Mouse (Mus musculus): ENCODE measurements around the gene Hoxd4.

Gene Hoxd4

DNA sequence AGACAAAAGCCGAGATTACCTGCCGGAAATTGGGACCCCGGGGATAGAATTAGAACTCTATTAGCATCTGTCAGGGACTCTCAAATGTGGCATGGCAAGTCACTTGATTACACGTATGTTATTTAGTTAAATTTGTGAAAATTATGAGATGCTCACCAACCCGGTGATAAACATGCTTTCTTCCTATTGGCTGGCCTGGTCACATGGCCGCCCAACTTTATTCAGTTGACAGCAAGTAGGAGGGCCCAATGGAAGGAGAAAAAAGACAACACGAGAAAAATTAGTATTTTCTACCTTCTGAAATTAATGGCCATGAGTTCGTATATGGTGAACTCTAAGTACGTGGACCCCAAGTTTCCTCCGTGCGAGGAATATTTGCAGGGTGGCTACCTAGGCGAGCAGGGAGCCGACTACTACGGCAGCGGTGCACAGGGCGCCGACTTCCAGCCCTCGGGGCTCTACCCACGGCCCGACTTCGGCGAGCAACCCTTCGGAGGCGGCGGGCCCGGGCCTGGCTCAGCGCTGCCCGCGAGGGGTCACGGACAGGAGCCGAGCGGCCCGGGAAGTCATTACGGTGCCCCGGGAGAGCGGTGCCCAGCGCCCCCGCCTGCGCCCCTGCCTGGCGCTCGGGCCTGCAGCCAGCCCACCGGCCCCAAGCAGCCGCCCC is 15.4 kb downstream of the Hoxd4 start:
- no peak for DNase-seq (ENCODE audit: extremely low read depth, low read depth)

DNA sequence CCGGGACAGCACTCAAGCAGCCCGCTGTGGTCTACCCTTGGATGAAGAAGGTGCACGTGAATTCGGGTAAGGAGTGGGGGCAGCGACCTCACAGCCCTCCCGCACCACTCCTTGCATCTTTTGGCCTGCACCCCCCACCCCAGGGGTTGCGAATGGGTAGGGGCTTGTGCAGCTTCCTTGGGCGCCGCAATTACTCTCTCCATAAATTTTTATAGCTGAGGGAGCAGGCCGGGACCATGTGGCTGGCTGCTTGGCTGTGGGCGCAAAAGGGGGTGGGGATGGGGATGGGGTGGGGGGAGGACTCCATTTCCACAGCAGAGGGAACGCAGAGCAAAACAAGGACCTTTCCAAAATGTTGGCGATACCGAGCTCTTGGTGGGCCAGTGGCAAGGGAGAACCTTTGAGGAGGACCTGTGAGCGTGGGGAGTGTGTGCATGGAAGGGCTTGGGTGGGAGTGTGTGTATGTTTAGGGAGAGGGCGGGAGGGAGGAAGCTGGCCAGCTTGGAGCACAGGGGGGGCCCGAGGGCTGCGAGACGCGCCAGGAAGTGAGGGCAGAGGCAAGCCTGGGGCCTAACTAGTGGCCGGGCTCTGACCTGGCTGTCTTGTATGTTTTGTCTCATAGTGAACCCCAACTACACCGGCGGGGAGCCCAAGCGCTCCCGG is 16.0 kb downstream of the Hoxd4 start:
- no peak for DNase-seq (ENCODE audit: extremely low read depth, low read depth)

DNA sequence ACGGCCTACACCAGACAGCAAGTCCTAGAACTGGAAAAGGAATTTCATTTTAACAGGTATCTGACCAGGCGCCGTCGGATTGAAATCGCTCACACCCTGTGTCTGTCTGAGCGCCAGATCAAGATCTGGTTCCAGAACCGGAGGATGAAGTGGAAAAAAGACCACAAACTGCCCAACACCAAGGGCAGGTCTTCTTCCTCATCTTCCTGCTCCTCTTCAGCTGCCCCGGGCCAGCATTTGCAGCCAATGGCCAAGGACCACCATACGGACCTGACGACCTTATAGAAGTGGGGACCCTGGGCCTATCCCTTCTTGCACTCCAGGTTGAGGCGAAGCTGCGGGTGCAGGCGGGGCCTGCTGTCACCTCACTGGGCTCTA is 16.6 kb downstream of the Hoxd4 start:
- no peak for DNase-seq (ENCODE audit: extremely low read depth, low read depth)

DNA sequence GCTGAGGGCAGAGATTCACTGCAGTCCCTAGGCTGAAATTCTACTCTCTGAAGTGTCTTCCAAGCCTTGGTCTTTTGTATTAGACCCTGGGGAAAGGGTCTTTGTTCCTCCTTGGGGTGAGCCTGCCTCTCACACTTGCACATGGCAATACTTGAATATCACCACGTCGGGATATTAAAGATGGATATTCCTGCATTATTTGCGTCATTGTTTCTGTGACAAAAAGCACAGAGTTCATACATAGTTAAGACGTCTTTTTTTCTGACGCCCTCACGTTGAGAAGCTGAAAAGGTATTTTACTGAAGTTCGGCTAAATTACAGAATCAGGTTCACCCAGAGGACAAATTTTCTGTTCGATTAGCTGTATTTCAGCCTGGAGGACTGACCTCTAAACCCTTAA is 18.6 kb downstream of the Hoxd4 start:
- DNase-seq (ENCODE audit: extremely low read depth, low read depth) = no peak

DNA sequence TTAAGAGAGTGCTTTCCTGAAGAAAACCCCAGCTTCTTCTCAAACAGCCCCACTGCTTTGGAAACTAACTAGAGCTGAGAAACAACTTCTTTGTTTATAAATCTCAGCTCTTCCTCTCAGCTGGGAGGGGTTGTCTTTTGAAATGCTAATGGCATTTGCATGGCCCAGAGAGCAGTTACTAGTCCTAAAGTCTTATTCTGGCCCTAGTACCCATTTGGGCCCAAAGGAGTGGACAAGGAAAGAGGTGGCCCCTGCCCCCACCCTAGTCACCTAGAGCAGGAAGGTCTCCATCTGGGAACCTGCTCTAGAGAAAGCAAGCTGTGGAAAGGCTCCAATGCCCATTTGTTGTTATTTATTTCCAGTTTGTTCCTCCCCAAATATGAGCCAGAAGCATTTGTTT is 19.3 kb downstream of the Hoxd4 start:
- DNase-seq (ENCODE audit: extremely low read depth, low read depth) = no peak

DNA sequence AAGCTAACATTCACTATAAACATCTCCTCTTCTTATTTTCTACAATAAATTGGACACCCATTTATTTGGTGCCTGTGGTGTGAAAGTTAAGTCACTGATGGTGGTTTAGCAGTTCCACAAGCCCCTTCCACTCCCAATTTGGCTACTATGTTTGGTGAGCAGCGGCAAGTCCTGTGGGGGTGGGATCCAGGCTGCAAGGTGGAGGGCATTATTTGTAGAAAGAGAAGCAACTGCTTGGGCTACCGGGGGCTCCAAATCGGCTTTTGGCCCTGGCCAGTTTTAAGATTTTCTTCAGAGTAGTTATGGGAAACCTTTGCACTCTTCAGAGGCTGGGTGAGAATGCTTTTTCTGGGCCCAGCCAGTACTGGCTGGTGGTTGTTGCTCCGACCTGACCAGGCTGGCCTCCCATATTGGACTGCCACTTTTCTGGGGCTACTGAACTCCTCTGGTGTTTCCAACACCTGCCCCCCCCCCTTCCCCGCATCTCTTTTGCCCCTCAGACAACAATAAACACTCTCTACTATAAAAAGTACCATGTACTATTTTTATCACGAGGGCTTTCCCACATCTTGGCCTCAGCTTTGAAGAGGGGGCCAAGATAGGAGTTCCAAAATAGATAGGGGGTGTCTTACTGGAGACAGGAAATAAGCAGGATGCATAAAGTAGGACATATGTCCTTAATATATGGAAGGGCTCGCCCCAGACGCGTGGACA is 20.2 kb downstream of the Hoxd4 start:
- no peak for DNase-seq (ENCODE audit: extremely low read depth, low read depth)

DNA sequence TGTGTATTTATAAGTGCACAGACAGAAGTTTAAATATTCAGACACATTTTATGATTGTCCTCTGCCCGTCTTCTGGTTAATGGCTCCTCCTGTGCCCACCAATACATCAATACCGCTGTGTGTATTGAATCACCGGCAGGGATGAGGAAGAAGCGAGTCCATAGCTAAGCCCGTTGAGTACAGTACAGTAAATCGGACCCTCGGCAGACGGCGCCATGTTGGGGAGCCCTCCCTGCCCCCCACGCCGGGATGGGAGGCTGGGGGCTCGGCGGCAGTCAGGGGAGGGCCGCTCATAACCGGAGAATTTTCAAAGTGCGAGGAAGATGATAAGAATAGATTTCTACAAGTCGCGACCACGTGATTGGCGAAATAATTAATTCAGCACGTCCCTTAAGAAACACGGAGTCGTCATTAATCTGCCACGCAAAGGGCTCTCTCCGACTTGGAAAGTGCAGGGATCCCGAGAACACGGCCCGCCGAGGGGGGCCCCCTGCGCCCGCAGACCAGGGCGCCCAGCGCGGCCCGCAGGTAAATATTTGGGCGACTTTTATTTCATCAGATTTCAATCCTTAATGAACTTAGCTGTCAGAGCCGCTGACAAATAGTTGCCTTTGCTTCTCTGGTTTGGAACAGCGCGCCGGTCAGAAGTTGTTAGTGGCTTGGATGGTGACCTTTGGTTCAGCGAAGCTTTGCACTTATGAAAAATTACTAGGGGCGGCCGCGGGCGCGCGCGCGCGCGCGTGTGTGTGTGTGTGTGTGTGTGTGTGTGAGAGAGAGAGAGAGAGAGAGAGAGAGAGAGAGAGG is 21.0 kb downstream of the Hoxd4 start:
- DNase-seq (ENCODE audit: extremely low read depth, low read depth) = no peak

DNA sequence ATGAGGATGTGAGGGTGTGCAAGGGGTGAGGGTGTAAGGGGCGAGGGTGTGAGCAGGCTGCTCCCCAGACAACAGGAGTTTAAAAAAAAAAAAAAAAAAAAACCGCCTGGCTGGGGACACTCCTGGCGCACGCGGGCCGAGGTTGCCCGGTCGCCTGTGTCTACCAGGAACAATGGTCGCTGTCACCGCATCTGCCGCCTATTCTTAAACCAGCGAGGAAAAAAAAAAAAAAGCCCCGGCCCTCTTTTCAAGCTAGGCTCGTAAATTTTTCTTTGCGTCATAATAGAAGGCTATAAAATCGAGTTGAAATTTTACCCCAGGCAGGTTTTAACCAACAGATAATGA is 21.6 kb downstream of the Hoxd4 start:
- no peak for DNase-seq (ENCODE audit: extremely low read depth, low read depth)

DNA sequence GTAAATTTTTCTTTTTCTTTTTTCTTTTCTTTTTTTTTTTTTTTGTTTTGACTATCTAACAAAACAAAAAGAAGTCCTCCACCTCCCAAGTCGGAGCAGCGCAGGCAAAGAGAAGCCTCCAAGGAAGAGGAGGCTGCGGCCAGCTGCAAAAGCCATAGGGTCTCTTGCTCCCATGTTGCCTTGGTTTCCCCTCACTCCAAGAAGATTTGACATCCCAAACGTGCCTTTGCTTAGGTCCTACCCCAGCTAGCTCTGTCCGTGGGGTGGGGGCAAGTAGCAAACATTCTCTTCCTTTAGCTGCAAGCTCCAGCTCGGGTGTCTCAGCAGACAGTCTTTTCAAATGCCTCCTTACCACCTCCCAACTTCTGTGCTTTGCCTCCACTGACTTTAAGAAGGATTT is 22.0 kb downstream of the Hoxd4 start:
- no peak for DNase-seq (ENCODE audit: extremely low read depth, low read depth)

DNA sequence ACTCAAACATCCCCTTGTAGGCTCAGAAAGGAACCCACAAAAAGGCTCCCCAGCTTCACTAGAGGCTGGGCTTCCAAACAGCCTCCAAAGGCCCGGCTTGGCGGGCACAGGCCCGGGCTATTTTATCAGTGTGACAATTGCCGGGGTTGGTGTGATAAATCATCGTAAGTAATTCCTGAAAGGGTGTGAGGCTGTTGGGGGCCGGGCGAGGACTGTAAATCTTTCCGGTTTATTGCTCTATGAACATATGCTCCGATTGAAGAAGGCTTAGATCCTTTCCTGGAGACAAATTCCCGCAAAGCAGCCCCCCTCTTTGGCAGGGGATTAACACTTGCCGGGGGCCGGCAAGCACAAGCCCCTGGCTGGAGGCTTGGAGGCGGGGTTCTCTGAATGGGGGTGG is 22.7 kb downstream of the Hoxd4 start:
- DNase-seq (ENCODE audit: extremely low read depth, low read depth) = no peak

DNA sequence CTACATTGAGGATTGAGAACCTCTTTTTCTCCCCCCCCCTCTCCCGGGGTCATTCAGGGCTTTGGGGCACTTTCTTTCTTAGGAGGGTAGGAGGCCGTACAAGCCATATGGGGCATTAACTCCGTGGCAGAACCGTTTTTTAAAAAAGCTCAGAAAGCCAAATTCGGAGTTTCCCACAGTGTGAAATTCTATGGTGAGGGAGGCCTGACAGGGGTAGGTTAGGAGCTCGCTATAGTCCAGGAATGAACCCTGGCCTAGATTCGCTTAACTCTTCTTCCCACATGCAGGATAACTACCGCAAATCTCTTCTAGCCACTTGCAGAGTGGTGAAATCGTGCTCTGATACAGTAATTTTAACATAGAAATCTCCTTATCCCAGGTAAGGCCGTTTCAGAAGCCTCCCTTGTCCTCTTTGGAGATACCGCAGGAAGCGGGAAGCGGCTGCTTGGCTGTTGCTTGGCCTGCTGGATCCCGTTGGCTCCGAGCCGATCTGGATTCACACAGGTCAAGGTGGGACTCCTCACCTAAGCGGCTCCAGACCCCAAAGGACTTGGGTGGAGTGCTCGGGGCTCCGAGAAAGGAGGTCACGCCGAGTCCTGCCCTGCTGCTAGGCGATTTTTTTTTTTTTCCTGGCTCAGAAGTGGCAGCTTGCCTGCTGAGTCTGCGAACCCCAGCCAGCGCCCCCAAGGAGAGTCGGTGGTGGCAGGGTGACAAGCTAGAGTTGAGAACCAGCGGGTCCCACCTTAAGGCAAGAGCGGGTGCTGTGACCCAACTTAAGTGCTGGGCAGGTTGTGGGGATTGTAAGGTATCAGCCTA is 23.5 kb downstream of the Hoxd4 start:
- DNase-seq (ENCODE audit: extremely low read depth, low read depth) = no peak

DNA sequence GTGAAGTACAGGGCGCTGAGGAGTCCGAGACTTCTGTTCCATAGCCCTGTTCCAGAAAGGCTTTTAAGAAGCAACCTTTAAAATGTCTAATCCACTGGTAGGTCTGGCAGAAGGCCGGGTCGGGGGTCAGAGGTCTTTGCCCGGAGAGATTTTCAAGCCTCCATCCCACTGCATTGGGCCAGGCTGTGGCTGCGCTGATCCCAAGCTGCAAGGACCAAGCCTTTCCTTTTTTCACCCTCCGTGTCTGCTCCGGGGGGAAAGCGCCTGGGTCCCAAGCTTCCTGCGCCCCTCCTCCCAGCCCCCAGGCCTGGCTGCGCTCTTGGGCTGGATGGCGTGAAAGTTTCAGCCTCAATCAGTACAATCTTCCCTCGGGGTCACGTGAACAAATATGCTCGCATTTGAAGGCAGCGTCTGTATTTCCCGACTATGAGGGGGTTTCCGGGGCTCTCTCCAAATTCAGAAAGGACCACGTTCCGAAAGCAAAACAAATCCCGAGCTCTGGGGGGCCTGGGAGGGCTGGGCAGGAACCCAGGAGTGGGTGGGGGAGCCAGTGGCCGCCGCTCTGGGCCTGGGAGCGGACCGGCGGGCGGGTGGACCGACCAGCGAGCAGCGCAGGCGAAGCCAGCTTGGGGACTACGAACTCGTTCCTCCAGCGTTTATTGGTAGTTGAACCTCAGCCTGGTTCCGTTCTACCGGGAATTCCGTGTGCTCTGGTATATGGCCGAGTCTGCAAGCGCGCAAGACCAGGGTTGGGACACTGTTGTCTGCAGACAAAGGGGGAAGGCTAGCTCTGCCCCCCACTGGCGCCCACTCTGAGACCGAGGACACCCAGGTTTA is 24.3 kb downstream of the Hoxd4 start:
- no peak for DNase-seq (ENCODE audit: extremely low read depth, low read depth)

DNA sequence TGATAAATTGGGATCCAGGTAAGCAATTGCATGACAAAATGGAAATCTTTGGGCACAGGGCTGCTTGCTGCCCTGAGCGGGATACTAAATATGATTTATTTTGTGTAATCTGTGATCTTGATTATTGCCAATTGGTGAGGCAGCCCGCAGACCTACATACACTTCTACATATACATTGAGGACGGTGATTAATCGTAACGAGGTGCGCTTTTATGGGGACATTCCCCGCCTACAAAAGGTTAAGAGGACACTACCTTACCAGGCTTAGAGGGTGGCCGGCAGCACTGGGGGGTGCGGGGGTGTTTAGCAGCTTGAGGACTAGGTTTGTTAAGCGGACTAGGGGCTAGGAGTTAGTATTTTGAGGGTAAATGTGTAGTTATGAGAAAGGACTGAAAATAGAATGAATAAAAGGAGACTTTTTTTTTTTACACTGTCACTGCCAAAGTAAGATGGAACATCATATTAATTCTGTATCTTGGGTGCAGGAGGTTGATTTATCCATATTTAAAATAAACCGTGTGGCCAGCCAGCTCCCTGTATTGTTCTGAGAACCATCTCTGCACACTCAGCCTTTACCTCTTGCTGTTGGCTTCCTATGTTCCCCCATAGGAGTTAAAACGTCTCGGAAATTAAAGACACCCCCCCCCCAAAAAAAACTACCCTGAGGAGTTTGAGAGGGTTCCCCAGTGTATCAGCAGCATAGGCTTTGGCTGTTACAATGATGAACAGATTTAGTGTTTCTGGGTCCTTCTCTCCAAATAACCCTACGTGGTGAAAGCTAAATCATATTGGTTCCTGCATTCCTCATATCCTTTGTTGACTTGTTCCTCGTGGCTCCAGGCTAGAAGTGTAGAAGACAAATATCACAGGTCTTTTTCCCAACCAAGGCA is 25.2 kb downstream of the Hoxd4 start:
- no peak for DNase-seq (ENCODE audit: extremely low read depth, low read depth)

DNA sequence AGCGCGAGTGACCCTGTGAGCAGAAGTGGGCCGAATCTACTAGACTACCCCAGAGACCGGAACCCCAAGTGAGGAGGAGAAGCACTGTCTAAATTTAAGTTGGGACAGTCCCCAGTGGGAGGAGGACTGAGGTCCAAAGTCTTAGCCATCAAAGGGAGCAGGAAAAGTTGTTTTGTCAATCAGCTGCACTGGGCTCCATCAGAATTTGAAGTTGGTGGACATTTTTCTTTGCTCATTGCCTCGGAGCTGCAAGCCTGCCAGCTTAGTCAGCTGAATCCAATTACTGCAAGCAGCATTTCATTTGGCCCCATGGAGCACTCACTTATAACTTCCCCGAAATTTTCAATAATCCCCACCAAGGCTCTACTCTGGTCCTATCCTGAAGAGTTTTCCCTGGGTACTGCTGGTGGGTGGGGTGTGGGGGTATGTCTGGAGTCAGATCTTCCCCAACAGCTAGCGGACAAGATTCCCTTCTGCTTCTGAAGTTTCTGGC is 25.9 kb downstream of the Hoxd4 start:
- no peak for DNase-seq (ENCODE audit: extremely low read depth, low read depth)

DNA sequence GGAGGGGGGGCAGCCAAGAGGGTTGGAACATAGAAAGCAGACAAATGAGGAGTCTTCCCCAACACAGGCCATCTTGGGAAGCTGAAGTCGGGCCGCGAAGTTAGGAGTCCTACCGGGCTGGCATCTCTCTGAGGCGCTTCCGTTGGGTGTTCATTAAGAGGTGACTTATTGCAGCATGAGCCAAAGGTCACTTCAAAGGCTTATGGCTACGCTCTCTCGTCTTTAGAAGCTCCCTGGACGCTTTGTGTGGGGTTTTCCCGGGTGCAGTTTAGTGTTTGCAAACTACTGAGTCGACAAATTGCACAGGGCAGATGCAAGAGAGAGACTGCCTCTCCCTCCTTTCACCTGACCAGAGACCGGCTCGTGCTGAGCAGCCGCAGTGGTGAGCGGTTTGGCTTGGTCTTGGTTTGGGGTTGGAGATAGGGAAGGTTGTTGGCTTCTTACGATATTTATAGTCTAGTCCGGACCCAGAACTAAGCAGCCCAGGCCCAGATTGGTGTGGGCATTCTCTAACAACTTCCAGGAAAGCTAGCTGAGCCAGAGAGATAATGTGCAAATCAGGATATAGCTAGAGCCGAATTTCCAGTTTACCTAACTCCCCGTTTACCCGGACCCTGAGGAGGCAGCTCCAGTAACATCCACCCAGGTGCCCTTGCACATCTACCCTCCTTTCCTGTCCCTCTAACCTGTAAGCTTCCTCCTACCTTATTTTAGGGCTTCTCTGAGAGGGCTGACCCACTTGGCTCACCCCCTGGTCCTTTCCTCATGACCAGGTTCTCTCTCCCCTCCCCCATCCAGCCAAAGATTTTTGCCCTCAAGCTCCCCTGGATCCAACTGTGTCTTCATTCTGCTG is 27.1 kb downstream of the Hoxd4 start:
- no peak for DNase-seq (ENCODE audit: extremely low read depth, low read depth)

DNA sequence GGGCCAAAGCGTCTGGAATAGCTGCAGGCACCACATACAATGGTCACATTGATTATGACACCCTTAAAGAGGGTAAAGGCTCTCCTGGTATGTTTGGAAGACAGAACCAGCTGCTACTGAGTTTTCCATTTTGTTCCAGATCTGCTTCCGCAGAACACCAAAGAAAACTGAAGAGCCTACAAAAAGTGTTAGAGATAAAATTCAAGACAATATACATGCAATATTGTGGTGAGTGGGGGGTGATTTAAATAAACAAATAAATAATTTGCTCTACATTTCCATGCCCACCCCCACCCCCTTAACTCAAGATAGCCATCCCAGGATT is 27.7 kb downstream of the Hoxd4 start:
- no peak for DNase-seq (ENCODE audit: extremely low read depth, low read depth)

DNA sequence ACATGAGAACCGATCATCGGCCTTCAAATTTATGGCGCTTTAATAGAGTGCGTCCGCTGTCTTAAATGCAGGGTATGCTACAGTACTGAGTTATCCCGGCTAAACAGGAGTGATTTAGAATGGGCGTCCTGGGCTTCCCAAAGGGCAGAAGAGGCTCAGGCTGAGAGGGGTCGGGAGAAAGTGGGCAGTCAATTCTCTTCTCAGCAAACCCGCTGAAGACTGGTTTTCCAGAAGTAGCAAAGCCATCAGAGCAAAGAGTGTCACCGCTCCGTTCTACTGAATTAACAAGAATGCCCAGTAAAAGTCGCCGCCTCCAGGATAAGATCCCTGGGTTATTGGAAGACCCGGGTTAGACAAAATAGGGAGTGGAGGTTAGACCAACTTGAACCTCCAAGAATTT is 28.1 kb downstream of the Hoxd4 start:
- no peak for DNase-seq (ENCODE audit: extremely low read depth, low read depth)

DNA sequence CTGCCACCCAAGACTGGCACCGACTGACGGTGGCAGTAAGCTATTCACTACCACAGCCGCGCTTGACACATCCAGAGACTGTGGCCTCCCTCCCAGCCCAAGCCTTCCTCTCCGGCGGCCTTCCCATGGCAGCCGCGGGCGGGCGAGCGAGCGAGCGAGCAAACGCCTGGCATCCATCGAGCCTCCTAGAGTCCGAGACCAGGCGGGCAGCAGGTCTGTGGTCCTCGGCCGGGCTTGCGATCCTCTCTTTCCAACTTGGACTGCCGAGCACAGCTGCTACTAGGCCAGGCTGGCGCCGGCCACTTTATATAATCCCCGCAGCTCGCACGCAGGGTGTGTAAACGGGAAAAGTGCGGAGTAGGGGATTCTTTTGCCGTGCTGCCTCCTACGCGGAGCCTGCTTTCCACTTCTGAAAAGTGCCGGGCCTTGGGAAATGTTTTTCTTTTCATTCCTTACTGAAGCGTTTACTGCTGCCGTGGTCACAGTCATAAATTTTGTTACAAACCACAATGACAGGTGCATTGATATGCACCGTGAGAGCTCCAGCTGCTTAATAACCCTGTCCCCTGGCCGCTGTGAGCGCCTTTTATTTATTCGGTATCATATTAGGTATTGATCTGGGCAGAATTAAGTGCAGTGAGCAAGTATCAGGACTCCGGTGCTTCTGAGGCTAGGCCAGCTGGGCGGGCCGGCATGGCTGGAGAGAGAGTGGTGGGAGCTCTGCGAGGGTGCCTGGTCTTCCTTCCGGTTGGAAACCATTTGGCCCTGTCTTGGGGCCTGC is 28.8 kb downstream of the Hoxd4 start:
- no peak for DNase-seq (ENCODE audit: extremely low read depth, low read depth)
